Comparison of ENCODE assay signal across 28 mouse cellular contexts in the genomic region with DNA sequence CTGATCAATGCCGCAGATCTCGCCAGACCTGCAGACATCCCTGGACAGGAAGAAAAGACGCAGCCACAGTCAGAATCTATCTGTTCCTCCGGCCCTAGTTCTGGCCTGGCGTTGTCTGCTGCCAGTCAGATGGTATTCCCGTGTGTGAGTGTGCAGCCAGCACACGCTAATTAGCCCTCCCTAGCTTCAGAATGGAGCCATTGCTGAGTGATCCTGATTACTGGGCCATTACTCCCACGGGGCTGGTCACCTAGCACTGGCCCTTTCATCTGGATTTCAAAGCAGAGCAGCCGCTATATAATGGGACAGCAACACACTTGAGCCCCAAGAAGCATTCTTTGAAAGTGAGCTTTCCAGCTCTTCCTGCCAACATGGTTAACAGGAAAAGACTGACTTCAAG. TPM values are rescaled to one million over a fixed set of nuclear protein-coding genes. Genes with fewer than 3 reads are reported as not detected.
"Had no signal": no experiment of that assay in that cellular context is flagged by ENCODE, and none has a peak within 500 bp of the region (broad histone marks: within the 10 kb centered on the region; RNA-seq: fewer than 3 reads in every experiment).

No protein-coding gene starts in this region.

- ATAC-seq: hindbrain, embryonic 16.5 days; inflammation-experienced regulatory T-cells, adult 6 months; intestine, embryonic 15.5 days; intestine, postnatal 0 days had no signal

- H3K9ac ChIP-seq: heart, embryonic 12.5 days; hindbrain, embryonic 12.5 days; hindbrain, embryonic 14.5 days; intestine, embryonic 15.5 days; kidney, embryonic 15.5 days; limb, embryonic 12.5 days had no signal

- H3K4me2 ChIP-seq: heart, embryonic 12.5 days; hindbrain, embryonic 12.5 days; hindbrain, embryonic 14.5 days; intestine, embryonic 15.5 days; kidney, embryonic 15.5 days; limb, embryonic 12.5 days had no signal

- H3K4me1 ChIP-seq: heart, embryonic 12.5 days; intestine, embryonic 15.5 days; kidney, embryonic 15.5 days had no signal

- H3K4me3 ChIP-seq: gastrocnemius, adult 2 months; heart, embryonic 10.5 days; heart, embryonic 12.5 days; hindbrain, embryonic 10.5 days; hindbrain, embryonic 12.5 days; intestine, embryonic 15.5 days; kidney, embryonic 15.5 days; limb, embryonic 12.5 days had no signal

- H3K9me3 ChIP-seq: heart, embryonic 10.5 days; heart, embryonic 12.5 days; hindbrain, embryonic 10.5 days; hindbrain, embryonic 12.5 days; intestine, embryonic 15.5 days; kidney, embryonic 15.5 days had no signal

- H3K27ac ChIP-seq: gastrocnemius, adult 2 months; heart, embryonic 10.5 days; hindbrain, embryonic 10.5 days; hindbrain, embryonic 12.5 days; hindbrain, embryonic 14.5 days; intestine, embryonic 15.5 days; kidney, embryonic 15.5 days; kidney, postnatal 0 days; limb, embryonic 12.5 days had no signal

- H3K36me3 ChIP-seq: heart, embryonic 10.5 days; heart, embryonic 12.5 days; hindbrain, embryonic 10.5 days; hindbrain, embryonic 12.5 days; intestine, embryonic 15.5 days; kidney, embryonic 15.5 days; limb, embryonic 12.5 days had no signal

- DNase-seq: gastrocnemius, adult 2 months; gastrocnemius, postnatal 10 days; gastrocnemius, postnatal 25 days; heart, adult 18-20 months; heart, postnatal 10 days; heart, postnatal 4 days; kidney, adult 18-20 months; kidney, adult 8-10 months; kidney, postnatal 14 days; kidney, postnatal 36 days; layer of hippocampus, adult 9-11 months; layer of hippocampus, postnatal 36 days; left cerebral cortex, postnatal 4 days; liver had no signal

- H3K27me3 ChIP-seq: hindbrain, embryonic 12.5 days; intestine, embryonic 15.5 days had no signal

RNA-seq across cellular contexts. Expression of gene Ajap1, which starts 9.8 kb away (rescaled TPM):
- total RNA-seq: granulocyte monocyte progenitor cell, adult 5-6 weeks had no signal
- polyA plus RNA-seq: heart, embryonic 14.5 days; inflammation-experienced regulatory T-cells, adult 6 months had no signal
